Mouse (Mus musculus): ENCODE data around the gene Prss22.
"Not testable (repeated sequence)": the region's sequence is repeated elsewhere in the genome, so short reads cannot be mapped to it uniquely, and the experiment has no call there.

Gene Prss22

DNA sequence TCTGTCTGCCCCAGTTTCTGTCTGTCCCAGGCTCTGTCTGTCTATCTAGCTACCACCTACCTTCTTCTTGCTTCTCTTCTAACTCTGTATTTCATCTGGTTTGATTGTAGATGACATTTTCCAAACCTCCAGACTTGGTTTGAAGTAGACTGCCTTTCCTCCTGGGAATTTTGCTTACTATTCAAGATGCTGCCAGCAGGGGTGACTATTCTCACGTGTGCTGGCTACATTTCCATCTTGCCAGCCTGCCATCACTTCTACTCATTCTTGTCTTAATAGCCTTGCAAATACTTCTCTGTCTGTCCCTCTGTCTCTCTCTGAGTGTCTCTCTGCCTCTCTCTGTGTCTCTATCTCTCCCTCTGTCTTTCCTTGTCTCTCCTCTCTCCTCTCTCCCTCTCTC, 2.5 kb downstream of the Prss22 start:
- DNase-seq (ENCODE audit: low spot score in 2 of 2), result no peak

DNA sequence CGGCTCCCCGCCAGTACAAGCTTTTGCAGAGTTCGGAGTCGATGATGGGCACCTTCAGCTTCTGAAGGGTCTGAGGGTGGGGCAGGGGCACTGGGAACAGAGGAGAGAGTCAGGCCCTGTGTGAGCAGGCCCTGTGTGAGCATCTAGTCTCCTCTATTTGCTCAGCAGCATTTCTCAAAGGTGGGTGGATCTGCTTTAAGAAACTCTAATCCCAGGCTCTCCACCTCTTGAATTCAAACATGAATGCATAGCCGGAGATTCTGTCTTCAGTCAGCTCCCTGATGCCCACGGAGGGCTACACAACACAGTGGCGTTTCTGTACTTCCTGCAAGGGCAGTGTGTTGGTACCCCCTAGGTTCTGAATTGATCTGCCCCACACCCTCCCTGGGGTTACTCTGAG, 3.2 kb downstream of the Prss22 start:
- DNase-seq (ENCODE audit: low spot score in 2 of 2), result no peak

DNA sequence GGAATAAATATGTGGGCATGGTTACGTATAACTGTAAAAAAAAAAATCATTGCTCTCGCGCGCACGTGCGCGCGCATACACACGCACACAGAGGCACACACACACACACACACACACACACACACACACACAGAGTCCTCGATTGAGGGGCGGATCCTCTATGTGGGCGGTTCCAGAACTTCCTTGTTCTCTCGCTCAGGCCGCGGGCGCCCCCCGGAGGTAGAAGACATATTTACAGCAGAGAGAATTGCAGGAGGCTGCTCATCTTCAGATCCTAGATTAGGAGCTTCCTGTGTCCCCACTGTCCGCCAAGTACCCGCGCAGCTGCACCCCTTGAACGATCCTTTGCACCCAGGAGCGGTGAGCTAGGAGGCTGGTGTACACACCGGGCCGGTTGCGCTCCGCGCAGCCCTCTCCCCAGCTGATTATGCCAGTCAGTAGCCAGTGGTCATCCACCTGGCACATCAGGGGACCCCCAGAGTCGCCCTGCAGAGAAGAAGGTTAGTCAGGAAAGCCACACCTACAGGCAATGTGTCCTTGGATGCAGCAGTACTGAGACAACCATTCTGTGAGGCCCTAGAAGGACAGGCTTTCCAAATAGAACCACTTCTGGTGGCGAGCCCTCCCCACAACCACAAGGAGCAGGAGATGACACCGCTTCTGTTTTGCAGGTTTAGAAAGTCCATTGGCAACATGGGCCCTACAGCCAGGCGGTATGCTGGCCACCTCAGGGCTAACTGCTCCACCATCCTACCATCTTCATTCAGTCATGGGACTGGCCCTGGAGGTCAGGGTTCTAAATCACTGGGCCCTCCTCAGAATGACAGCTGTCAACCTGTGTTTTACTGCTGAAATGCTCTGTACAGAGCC, 4.1 kb downstream of the Prss22 start:
- peak; percentile 97 for DNase-seq (ENCODE audit: low spot score in 2 of 2)

DNA sequence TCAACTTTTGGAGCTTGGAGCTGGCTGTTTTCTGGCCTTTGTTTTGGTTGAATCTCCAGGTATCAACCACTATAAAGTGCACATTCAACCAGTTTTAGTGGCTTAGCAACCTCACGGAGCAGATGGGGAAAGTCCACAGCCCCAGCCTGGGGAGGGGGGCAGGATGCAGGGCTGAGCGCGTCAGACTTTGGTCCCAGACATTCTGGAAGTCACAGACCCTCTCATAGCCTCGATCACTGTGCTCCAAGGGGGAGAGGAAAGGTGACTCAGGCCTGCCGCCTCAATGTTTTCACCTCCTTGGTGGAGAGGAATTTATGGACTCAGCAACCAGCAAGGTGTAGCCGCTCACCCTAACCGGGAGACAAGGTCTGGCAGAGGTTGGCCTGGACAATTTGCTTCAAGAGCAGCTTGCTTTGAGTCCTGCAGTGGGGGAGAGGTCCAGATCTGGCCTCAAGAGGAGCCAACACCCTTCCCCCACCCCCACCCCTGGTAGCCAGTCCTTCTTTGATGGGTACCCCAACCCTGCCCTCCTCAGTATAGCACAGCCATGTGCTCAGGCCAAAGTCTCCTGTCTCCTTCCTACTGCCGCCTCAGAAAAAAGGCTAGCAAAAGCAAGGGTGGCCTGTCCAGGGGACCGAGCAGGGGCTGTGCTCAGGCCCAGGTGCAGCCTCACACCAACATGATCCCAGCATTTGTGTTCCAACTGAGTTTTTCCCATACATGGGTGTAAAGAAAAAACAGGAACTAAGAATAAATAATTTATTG, 4.9 kb downstream of the Prss22 start:
- DNase-seq (ENCODE audit: low spot score in 2 of 2), result no peak

DNA sequence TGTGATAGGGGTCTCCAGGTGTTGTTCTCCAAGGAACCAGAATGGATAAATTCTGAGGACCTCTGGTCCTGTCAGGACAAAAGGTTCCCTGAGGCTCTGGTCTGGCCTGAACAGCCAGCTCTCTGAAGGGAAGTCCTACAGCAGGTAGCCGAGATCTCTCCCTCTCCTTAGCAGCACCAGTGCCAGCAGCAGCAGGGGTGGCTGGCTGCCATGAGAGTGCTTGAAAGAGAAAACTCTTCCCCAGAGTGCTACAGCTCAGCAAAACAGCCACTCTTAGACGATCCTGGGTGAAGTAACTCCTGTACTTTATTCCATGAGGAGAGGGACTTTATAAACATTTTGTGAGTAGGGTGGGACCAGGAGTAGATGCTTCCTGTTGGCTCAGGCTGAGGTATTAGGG, 8.1 kb downstream of the Prss22 start:
- DNase-seq (ENCODE audit: low spot score in 2 of 2), result no peak

DNA sequence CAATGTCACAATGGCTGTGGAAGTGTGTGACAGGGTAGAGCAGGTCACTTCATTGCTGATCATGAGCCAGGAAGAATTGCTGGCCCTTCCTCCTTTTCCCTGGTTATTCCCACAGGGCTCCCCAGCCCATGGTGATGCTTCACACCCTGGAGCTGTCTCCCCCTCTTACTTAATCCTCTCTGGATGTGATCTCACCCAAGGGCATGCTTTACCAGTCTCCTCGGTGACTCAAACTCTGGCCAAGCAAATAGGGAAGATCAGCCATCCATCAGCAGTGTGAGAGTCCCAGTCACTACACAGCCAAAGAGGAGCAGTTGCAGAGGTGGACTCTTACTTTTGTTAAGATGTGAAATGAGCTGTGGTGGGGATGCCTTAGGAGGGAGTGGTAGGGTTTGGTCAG, 12.9 kb downstream of the Prss22 start:
- no peak for DNase-seq (ENCODE audit: low spot score in 2 of 2)

DNA sequence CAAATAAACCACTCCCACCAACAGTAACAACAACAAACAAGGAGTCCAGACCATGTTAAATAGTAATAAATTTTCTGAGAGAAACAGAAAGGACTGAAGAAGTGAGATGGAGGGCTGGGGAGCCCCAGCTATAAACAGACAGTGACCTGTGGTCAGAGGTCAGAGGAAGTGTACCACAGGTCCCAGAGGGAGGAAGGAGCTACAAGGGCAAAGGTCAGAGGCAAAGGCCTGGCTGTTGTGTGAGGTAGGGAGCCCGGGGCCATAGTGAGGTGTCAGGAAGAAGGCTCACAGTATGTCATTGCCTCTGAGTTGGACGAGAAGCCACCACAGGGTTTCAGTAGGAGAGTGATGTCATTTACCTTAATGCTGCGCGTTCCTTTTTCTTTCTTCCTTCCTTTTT, 15.0 kb downstream of the Prss22 start:
- DNase-seq (ENCODE audit: low spot score in 2 of 2), result no peak

DNA sequence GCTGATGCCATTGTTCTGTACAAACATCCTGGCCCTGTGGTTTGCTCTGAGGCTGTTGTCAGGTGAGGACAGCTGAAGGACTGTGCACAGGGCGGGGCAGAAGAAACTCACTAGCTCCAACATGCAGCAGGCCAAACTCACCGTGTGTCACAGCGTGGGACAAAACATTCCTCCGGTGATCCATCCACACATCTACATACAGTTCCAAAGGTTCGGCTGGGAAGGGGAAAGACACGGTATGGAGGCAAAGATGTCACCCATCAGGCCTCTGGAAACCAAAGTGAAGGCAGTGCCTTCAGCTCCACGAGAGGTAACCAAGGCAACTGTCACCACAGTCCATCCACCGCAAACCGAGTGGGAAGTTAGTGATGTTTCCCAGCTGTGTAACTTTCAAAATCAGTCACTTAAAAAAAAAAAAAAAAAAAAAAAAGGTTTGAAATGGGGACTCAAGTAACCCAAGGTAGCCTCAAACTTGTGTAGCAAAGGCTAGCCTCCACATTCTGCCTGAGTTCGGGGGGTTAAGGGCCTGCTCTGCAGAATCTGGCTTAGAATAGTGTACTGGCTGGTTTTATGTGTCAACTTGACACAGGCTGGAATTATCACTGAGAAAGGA, 17.5 kb downstream of the Prss22 start, which contains the start of gene Prss30:
Gene Prss30, minus strand, starts transcription at position 270 of the 613 bp plus-strand sequence.
- no peak for DNase-seq (ENCODE audit: low spot score in 2 of 2)

DNA sequence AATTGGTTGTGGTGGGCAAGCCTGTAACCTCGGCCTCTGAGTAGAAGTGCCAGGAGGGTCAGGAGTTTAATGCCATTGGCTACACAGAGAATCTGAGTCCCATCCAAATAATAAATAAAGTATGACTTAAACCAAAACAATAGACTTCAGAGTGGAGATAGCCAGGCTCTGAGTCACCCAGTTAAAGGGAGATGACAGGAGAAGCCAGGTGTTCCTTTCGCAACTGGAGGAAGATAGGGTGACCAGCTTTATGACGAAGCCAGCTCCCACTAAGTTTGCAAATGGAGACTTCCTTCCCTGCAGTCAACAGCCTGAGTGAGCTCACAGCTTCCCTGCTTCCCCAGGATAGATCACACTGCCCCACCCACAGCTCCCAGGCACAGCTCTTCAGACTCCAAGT, 18.4 kb downstream of the Prss22 start:
- DNase-seq (ENCODE audit: low spot score in 2 of 2), result no peak

DNA sequence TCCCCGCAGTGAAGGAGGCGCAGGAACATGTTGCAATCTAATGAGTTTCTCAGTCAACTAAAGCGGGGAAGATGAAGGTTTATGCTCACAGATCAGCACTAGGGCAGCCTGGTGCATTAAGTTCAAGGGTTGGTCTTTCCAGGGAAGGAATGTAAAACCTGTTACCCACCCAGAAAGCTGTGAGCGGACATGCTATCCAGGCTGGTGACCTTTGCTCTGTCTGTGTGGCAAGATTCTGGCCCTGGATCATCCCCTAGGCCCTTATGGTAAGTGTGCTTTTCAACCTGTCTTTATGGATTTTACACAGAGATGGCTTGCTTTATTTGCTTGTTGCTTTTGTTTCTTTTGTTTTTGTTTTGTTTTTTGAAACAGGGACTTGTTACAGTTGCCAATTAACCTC, 21.2 kb downstream of the Prss22 start:
- DNase-seq (ENCODE audit: low spot score in 2 of 2), result no peak

DNA sequence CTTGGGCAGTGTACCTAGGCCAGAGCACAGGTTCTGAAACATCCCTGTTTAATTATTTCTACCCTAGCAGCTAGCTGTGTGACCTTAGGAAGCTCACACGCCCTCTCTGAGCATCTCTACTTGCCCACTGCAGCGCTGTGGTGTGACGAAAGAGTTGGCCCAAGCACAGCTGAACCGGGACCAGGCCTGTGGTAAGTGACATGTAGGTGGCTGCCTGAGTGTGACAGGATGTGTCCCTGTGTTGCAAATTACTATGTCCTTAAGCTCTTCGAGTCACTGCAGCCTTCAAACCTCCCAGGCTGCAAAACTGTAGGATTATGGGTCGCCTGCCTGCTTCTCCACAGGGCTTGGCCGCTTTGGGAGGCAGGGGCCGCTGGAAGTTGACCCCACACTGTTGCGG, 26.6 kb downstream of the Prss22 start:
- DNase-seq (ENCODE audit: low spot score in 2 of 2), result no peak

DNA sequence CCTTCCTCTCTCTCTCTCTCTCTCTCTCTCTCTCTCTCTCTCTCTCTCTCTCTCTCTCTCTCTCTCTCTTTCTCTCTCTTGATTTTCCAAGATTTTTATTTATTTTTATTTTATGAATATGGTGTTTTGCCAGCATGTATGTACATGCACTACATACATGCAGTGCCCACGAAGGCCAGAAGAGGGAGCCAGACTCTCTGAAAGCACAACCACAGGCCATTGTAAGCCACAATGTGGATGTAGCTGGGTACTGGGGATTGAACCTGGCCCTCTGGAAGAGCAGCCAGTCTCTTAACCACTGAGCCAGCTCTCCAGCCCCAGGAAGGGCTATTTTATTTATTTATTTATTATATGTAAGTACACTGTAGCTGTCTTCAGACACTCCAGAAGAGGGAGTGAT, 28.7 kb downstream of the Prss22 start:
- peak; percentile 83 to 86 for DNase-seq (ENCODE audit: low spot score in 2 of 2)

DNA sequence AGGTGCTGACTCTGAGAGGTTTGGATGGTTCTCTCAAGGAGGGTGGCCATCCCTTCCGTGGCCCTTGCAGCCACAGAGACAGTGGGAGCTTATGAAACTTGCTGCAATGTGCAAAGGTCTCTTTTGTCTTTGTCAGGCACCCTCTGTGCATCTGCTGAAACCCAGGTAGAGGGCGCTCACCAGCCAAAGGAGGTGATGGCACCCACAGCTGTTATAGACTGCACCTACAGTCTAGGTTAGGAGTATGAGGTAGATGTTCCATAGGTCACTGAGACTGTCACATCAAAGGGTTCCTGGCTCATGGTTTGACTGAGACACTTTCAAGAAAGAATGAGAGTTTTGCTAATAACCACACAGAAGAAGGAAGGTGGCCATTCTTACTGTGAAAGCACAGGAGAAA, 29.1 kb downstream of the Prss22 start:
- DNase-seq (ENCODE audit: low spot score in 2 of 2), result no peak

DNA sequence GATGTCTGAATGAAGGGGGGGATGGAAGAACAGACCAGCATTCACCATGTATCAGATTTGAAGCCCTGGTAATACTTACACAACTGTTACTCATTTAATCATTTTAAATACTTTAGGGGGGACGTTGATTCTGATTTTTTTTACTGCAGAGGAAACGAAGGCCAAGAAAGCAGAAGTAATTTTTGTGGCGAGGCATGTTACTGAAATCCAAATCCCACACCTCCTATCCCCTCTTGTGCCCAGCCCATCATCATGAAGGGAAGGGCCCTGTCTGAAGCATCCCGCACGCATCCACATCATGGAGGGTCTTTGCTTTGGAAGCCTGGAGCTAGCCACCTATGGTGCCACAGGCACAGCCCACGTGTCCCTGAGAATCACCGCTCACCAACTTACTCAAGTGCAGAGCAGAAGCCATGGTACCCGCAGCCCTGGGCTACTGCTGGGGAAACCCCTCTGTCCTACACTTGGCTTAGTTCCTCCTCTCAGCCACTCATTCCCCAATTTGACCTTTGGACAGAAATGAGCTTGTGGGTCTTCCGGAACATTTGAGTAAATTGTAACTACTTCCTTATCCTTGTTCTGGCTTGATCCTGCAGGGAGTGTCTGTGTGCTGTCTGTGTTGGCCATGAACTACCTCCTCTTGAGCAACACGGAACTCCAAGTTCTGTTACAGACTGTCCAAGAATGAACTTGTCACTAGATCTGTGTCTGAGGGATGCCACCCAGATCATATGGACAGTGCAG, 31.1 kb downstream of the Prss22 start:
- no peak for DNase-seq (ENCODE audit: low spot score in 2 of 2)

DNA sequence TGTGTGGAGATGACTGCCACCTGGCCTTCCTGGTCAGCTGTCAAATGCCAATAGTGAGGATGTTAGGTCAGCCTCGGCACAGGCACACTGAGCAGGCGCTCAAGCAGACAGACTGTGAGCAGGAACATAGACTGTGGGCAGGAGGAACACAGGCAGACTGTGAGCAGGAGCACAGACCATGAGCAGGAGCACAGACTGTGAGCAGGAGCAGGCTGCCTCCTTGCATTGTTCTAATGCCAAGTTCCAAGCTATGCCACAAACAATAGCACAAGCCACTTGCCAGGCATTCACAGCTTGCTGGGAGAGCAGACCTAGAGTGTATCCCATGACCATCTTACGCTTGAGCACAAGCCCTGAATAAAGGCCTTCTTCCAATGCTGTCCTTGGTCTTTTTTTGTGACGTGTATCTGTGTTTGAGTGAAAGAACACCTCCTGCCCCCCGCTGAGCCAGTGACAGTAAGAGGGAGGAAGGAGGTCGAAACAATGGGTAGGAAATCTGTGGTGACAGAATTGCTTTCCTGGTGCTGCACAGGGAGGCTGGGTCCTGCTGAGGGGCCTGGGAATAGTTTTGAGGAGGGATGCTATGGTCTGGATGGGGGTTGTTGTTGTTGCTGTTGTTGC, 32.0 kb downstream of the Prss22 start:
- DNase-seq (ENCODE audit: low spot score in 2 of 2), result no peak

DNA sequence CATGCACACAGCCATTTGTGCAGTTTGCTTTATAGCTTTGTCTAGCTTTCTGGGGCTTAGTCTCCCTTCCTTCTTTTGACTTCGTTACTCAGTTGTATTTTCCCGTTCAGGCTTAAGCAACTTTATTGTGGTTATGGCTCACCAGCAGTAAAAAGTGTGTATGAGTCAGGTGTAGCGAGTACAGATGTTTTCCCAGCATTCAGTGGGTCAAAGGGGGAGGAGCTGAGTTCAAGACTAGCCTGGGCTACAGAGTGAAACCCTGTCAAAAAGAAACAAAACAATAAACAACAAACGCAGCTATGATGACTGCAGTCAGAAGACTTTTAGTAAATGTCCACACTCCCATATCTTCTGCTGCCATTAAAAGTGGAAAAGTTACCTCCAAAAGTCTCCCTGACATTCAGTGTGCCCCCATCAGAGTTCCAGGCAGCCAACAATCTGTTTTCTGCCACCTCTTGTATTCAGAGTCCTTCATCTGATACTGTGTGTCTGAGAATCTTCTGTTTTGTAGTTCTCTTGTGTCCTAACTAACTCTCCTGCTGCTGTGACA, 36.3 kb downstream of the Prss22 start:
- DNase-seq (ENCODE audit: low spot score in 2 of 2), result no peak

DNA sequence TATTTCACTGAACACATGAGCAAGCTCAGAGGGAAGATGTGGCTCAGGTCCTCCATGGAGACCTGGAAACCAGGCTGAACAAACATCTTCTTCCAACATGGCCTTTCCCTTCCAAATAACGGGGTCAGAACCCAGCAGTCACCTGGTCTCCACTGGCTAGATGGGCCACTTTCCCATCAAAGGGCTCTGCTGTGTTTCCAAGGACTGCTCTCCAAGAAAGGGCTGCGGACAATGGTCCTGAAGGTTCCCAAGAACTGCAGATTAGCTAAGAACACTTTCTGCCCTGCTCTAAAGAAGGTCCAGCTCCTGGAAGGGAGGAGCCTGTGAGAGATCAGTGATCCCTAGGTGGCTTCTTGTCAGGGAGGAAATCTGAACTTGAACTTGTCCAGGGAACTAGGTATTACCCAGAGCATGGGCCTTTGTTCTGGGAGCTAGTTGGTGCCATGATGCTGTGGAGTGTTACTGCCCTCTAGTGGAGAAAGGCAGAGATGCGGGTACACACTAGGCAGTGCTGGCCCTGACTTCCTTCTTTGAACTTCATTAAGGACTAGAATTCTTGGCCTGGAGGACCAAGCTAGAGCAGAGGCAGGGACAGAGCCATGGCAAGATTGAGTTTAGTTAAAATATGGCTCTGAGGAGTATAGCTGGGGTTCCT, 37.7 kb downstream of the Prss22 start:
- DNase-seq (ENCODE audit: low spot score in 2 of 2), result peak; percentile 84 to 87

DNA sequence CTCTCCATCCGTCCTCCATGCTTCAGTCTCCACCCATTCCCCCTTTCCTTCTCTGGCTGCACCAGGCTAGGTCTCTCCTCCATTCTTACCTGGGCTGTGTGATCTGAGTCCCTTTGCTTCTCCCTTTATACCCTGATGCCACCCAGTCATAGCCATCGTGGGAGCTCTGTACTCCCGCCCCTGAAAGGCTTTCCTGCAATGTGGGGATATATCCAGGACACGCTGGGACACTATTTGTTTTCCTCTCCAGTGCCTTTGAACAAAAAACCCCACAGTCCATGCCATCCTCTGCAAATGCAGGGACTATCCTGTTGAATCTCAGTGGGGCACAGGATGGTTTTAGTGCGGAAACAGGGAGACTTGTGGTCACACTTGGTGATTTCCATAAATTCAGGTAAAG, 42.7 kb downstream of the Prss22 start, which contains the start of gene Sbpl:
Gene Sbpl, minus strand, starts transcription at position 101 of the 400 bp plus-strand sequence.
- no peak for DNase-seq (ENCODE audit: low spot score in 2 of 2)

DNA sequence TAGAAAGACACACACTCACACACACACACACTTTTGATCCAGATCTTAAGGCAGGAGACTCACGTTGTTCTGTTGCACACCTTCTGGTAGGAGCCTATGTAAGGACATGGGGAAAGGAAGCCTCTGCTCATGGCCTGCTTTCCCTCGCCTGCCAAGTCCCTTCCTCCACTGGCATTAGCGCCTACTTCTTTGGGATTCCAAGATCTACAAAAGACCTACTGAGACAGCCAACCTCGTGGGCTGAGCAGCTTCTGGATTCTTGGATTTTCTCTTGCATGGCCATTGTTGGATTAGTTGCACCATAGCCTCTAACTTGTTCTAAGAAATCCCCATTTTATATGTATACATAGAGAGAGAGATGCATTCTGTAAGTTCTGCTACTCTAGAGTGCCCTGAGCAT, 47.1 kb downstream of the Prss22 start:
- not testable (repeated sequence) for DNase-seq (ENCODE audit: low spot score in 2 of 2)

DNA sequence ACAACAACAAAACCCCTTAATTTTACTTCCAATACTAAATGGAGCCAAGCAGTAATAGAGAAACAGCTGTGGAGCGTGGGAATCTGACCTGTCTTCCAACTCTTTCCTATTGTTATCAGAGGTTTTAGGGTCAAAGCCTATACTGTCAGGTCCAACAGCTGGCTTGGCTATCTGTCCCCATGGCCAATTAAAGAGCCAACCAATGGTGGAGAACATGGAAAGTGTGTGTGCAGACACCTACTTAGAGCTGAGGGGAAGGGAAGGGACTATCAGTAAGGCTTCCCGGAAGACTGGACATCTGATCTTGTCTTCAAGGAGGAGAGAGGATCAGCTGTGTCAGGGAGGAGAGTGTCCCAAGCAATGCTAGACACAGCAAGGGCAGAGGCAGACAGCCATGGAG, 48.8 kb downstream of the Prss22 start:
- no peak for DNase-seq (ENCODE audit: low spot score in 2 of 2)
